Mouse (Mus musculus): ENCODE measurements at regions not wholly inside any gene's neighbourhood (a gene's known extent, or its start where the extent isn't known, plus 50 kb on each side); places are given as distances from the start of the nearest gene placed in this dataset.
A peak's percentile ranks its signal among the peaks of the same experiment; 100 is the strongest.
"Not testable (repeated sequence)": the region's sequence is repeated elsewhere in the genome, so short reads cannot be mapped to it uniquely, and the experiment has no call there.

DNA sequence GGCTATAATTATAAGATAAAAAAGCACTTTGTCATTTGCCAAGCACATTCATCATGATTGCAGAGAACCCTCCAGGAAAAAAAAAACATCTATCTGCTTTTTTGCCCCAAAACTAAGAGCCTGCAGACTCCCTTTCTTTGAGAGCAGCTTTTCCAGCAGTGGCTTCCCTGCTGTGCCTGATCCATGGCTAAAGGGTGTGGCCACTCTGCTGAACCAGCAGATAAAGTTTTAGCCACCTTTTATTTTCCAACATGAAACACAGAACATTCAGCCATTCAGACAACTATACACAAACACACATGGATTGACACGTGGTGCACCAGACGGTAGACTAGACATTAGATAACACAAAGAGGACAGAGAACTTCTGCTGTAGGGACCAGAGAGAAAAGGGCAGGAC is 164.9 kb upstream of the Klf6 start:
- H3K4me1 ChIP-seq (ENCODE audit: insufficient read depth, low read length): no peaks in the 10 kb centered on the region
- H3K9ac ChIP-seq (replicated peaks; ENCODE audit: low read length): no peak overlapping the region
- no peak overlapping the region for H3K4me2 ChIP-seq (ENCODE audit: low read depth, low read length)
- DNase-seq (ENCODE audit: low spot score) (no peak), ATAC-seq (no peak)
- no peak for TF ChIP-seq CTCF (IDR thresholded peaks at IDR 0.05; ENCODE audit: low read depth)
- H3K9me3 ChIP-seq (ENCODE audit: low read length): 0 out of 2 replicates have a peak, but pooled peaks cover 2% of the 10 kb centered on the region
- no peaks in the 10 kb centered on the region for H3K36me3 ChIP-seq (ENCODE audit: insufficient read depth, low read length)
- H3K4me3 ChIP-seq (ENCODE audit: low read length): no peak overlapping the region
- 25% methylated on average over 2 of the region's 2 CpGs for WGBS
- no peak overlapping the region for H3K27ac ChIP-seq
- H3K27me3 ChIP-seq (ENCODE audit: insufficient read depth, low read length): no peaks in the 10 kb centered on the region

DNA sequence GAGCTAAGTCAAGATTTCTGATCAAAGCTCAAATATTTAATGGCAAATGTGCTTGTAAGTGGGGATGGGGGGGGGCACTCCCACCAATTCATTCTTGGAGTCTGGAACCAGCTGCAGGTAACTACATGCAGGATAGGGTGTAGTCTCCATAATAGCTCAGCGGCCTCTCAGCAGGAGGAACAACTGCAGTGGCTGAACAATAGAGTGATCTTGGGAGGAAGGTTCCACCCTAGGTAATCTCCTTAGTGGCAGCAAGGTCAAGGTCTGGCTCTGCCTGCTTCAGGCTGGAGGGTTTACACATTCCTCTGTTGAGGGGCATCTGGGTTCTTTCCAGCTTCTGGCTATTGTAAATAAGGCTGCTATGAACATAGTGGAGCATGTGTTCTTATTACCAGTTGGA is 164.0 kb upstream of the Klf6 start:
- not testable (repeated sequence) for H3K9me3 ChIP-seq (ENCODE audit: low read length); DNase-seq (ENCODE audit: low spot score); H3K27me3 ChIP-seq (ENCODE audit: insufficient read depth, low read length); H3K36me3 ChIP-seq (ENCODE audit: insufficient read depth, low read length); H3K4me1 ChIP-seq (ENCODE audit: insufficient read depth, low read length); H3K9ac ChIP-seq (replicated peaks; ENCODE audit: low read length); H3K4me3 ChIP-seq (ENCODE audit: low read length); ATAC-seq; H3K27ac ChIP-seq; H3K4me2 ChIP-seq (ENCODE audit: low read depth, low read length)
- WGBS: 59% methylated on average over 1 of the region's 1 CpGs

- DNase-seq (ENCODE audit: low spot score): no peak
- no peak overlapping the region for H3K4me3 ChIP-seq (ENCODE audit: low read length)
- WGBS: 85% methylated on average over 3 of the region's 3 CpGs
- no peak for TF ChIP-seq CTCF (IDR thresholded peaks at IDR 0.05; ENCODE audit: low read depth)
- no peaks in the 10 kb centered on the region for H3K4me1 ChIP-seq (ENCODE audit: insufficient read depth, low read length)
- ATAC-seq: no peak
- H3K27me3 ChIP-seq (ENCODE audit: insufficient read depth, low read length): no peaks in the 10 kb centered on the region
- H3K27ac ChIP-seq: no peak overlapping the region
- H3K4me2 ChIP-seq (ENCODE audit: low read depth, low read length): no peak overlapping the region
- no peaks in the 10 kb centered on the region for H3K36me3 ChIP-seq (ENCODE audit: insufficient read depth, low read length)
- H3K9ac ChIP-seq (replicated peaks; ENCODE audit: low read length): no peak overlapping the region
- H3K9me3 ChIP-seq (ENCODE audit: low read length): no peaks in the 10 kb centered on the region
These were observed 159.2 kb upstream of the Klf6 start for GRCm38 (mm10) chr13:5702071-5702470.

DNA sequence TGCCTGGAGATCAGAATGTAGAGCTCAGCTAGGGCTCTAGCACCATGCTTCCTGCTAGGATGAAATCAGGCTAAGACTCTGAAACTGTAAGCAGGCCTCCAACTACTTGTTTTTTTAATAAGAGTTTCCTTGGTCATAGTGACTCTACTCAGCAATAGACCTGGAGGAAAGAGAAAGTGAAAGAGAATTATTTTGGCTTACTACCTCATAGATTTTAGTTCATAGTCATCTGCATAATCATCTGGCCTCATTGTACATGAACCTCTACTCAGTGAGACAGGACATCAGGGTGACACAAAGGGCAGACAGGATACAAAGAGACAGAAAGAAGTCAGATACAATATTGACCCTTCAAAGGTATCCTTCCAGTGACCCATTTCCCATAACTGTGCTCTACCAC is 156.3 kb upstream of the Klf6 start:
- no peaks in the 10 kb centered on the region for H3K4me1 ChIP-seq (ENCODE audit: insufficient read depth, low read length)
- H3K9me3 ChIP-seq (ENCODE audit: low read length): no peaks in the 10 kb centered on the region
- no peaks in the 10 kb centered on the region for H3K27me3 ChIP-seq (ENCODE audit: insufficient read depth, low read length)
- no peak overlapping the region for H3K4me3 ChIP-seq (ENCODE audit: low read length)
- H3K27ac ChIP-seq: no peak overlapping the region
- TF ChIP-seq CTCF (IDR thresholded peaks at IDR 0.05; ENCODE audit: low read depth): no peak
- no peak overlapping the region for H3K4me2 ChIP-seq (ENCODE audit: low read depth, low read length)
- ATAC-seq (no peak), DNase-seq (ENCODE audit: low spot score) (no peak)
- no peak overlapping the region for H3K9ac ChIP-seq (replicated peaks; ENCODE audit: low read length)
- no peaks in the 10 kb centered on the region for H3K36me3 ChIP-seq (ENCODE audit: insufficient read depth, low read length)

GRCm38 (mm10) chr13:5711646-5712045 is 149.6 kb upstream of the Klf6 start:
- Histone ChIP-seq H3K9me3 (ENCODE audit: low read length) (no peaks in the 10 kb centered on the region), H3K4me2 (ENCODE audit: low read depth, low read length) (no peak overlapping the region), H3K27ac (no peak overlapping the region), H3K36me3 (ENCODE audit: insufficient read depth, low read length) (no peaks in the 10 kb centered on the region), H3K9ac (replicated peaks; ENCODE audit: low read length) (no peak overlapping the region), H3K4me3 (ENCODE audit: low read length) (no peak overlapping the region), H3K27me3 (ENCODE audit: insufficient read depth, low read length) (no peaks in the 10 kb centered on the region), H3K4me1 (ENCODE audit: insufficient read depth, low read length) (no peaks in the 10 kb centered on the region)
- ATAC-seq: no peak
- no peak for DNase-seq (ENCODE audit: low spot score)
- no peak for TF ChIP-seq CTCF (IDR thresholded peaks at IDR 0.05; ENCODE audit: low read depth)
- WGBS: 83% methylated on average over 1 of the region's 1 CpGs

GRCm38 (mm10) chr13:5713195-5713863 is 148.0 kb upstream of the Klf6 start:
- Histone ChIP-seq H3K27ac (no peak overlapping the region), H3K27me3 (ENCODE audit: insufficient read depth, low read length) (no peaks in the 10 kb centered on the region), H3K36me3 (ENCODE audit: insufficient read depth, low read length) (no peaks in the 10 kb centered on the region), H3K9me3 (ENCODE audit: low read length) (no peaks in the 10 kb centered on the region), H3K4me1 (ENCODE audit: insufficient read depth, low read length) (no peaks in the 10 kb centered on the region), H3K9ac (replicated peaks; ENCODE audit: low read length) (no peak overlapping the region), H3K4me2 (ENCODE audit: low read depth, low read length) (no peak overlapping the region), H3K4me3 (ENCODE audit: low read length) (no peak overlapping the region)
- no peak for TF ChIP-seq CTCF (IDR thresholded peaks at IDR 0.05; ENCODE audit: low read depth)
- DNase-seq (ENCODE audit: low spot score) (peak; percentile 16), ATAC-seq (no peak)
- 57% methylated on average over 6 of the region's 6 CpGs for WGBS

GRCm38 (mm10) chr13:5714191-5714591 is 147.1 kb upstream of the Klf6 start:
- Histone ChIP-seq H3K9me3 (ENCODE audit: low read length) (no peaks in the 10 kb centered on the region), H3K27ac (no peak overlapping the region; the same call in 1 of the 2 replicates)
- no peak for TF ChIP-seq CTCF (IDR thresholded peaks at IDR 0.05; ENCODE audit: low read depth)

More at GRCm38 (mm10) chr13:5714191-5714591, 147.1 kb upstream of the Klf6 start:
- Histone ChIP-seq H3K9ac (replicated peaks; ENCODE audit: low read length) (no peak overlapping the region), H3K36me3 (ENCODE audit: insufficient read depth, low read length) (no peaks in the 10 kb centered on the region), H3K4me2 (ENCODE audit: low read depth, low read length) (0 out of 2 replicates have a peak overlapping the region, but pooled peaks have one; percentile 8), H3K4me3 (ENCODE audit: low read length) (no peak overlapping the region), H3K27me3 (ENCODE audit: insufficient read depth, low read length) (no peaks in the 10 kb centered on the region), H3K4me1 (ENCODE audit: insufficient read depth, low read length) (no peaks in the 10 kb centered on the region)
- DNase-seq (ENCODE audit: low spot score) (peak; percentile 13), ATAC-seq (no peak)
- WGBS: 72% methylated on average over 12 of the region's 12 CpGs

Data from hindbrain, postnatal 0 days (tissue).